Mouse (Mus musculus): ENCODE measurements around the gene Glul. TPM values are rescaled to one million over a fixed set of nuclear protein-coding genes. Genes with fewer than 3 reads are reported as not detected.

The Glul gene
- total and polyA plus RNA-seq, 3 experiments, result 22.6 to 49.1 (median 45.2) TPM

- Histone ChIP-seq H3K4me1 (ENCODE audit: control insufficient read depth in 1 of 2, insufficient read depth in 2 of 2) (peaks cover 0 to 10% of the 10 kb centered on the region in 2 experiments; a peak in 2 of 4 replicates), H3K4me2 (ENCODE audit: insufficient read depth, low read depth, poor library complexity, severe bottlenecking) (no peak overlapping the region), H3K79me2 (replicated peaks; ENCODE audit: control insufficient read depth, extremely low read depth, insufficient read depth, poor library complexity, severe bottlenecking) (no peaks in the 10 kb centered on the region), H3K4me3 (replicated peaks in 1 of 3; ENCODE audit: low read depth in 2 of 3, low read length in 2 of 3, poor library complexity in 1 of 3) (no peak overlapping the region), H3K9me3 (replicated peaks; ENCODE audit: low read length) (no peaks in the 10 kb centered on the region), H3K27ac (ENCODE audit: insufficient read depth, low read depth) (no peak overlapping the region), H3K36me3 (replicated peaks in 1 of 2; ENCODE audit: control insufficient read depth in 1 of 2, insufficient read depth in 1 of 2, low read length in 1 of 2) (peaks cover 0 to 12% of the 10 kb centered on the region in 2 experiments), H3K9ac (ENCODE audit: insufficient read depth, low read depth) (no peak overlapping the region), H3K27me3 (replicated peaks) (no peaks in the 10 kb centered on the region)
- TF ChIP-seq NRF1 (IDR thresholded peaks at IDR 0.05; ENCODE audit: low read depth, low read length) (no peak), SMC3 (IDR thresholded peaks at IDR 0.05; ENCODE audit: low read depth, low read length) (no peak), RCOR1 (conservative IDR thresholded peaks at IDR 0.05; ENCODE audit: low read depth, low read length) (no peak), USF2 (conservative IDR thresholded peaks at IDR 0.05; ENCODE audit: low read depth, low read length) (no peak), NELFE (IDR thresholded peaks at IDR 0.05; ENCODE audit: low read depth, low read length) (no peak), UBTF (IDR thresholded peaks at IDR 0.05; ENCODE audit: low read depth, low read length) (no peak), JUND (conservative IDR thresholded peaks at IDR 0.05; ENCODE audit: low read depth, low read length) (no peak), ZNF384 (IDR thresholded peaks at IDR 0.05; ENCODE audit: low read depth, low read length) (no peak), E2F4 (IDR thresholded peaks at IDR 0.05; ENCODE audit: insufficient replicate concordance, low read depth, low read length) (no peak), GABPA (IDR thresholded peaks at IDR 0.05; ENCODE audit: insufficient replicate concordance, low read depth, low read length) (no peak), CHD2 (IDR thresholded peaks at IDR 0.05; ENCODE audit: low read length) (no peak), MAX (IDR thresholded peaks at IDR 0.05; ENCODE audit: low read length) (no peak)
- dilution Hi-C loops (cut with MboI; ENCODE audit: extremely low pct_ligation_motif_present, extremely low pct_unique_long_range_greater_than_20kb, low sequenced_read_pairs) (no loop called here), in situ Hi-C loops (cut with MboI; ENCODE audit: low pct_ligation_motif_present, low pct_unique_long_range_greater_than_20kb, low sequenced_read_pairs) (no loop called here)
- DNase-seq (ENCODE audit: extremely low read depth), result no peak
Observed at GRCm38 (mm10) chr1:153913869-153914268, 14.1 kb downstream of the Glul start.

GRCm38 (mm10) chr1:153918521-153919206 lies 18.9 kb downstream of the Glul start:
- Histone ChIP-seq H3K4me3 (replicated peaks in 1 of 3; ENCODE audit: low read depth in 2 of 3, low read length in 2 of 3, poor library complexity in 1 of 3) (no peak overlapping the region), H3K79me2 (replicated peaks; ENCODE audit: control insufficient read depth, extremely low read depth, insufficient read depth, poor library complexity, severe bottlenecking) (no peaks in the 10 kb centered on the region), H3K27me3 (replicated peaks) (no peaks in the 10 kb centered on the region), H3K4me2 (ENCODE audit: insufficient read depth, low read depth, poor library complexity, severe bottlenecking) (no peak overlapping the region), H3K4me1 (ENCODE audit: control insufficient read depth in 1 of 2, insufficient read depth in 2 of 2) (peaks cover 0 to 11% of the 10 kb centered on the region in 2 experiments; a peak in 2 of 4 replicates), H3K36me3 (replicated peaks in 1 of 2; ENCODE audit: control insufficient read depth in 1 of 2, insufficient read depth in 1 of 2, low read length in 1 of 2) (no peaks in the 10 kb centered on the region), H3K27ac (ENCODE audit: insufficient read depth, low read depth) (no peak overlapping the region), H3K9ac (ENCODE audit: insufficient read depth, low read depth) (no peak overlapping the region), H3K9me3 (replicated peaks; ENCODE audit: low read length) (no peaks in the 10 kb centered on the region)
- TF ChIP-seq NELFE (IDR thresholded peaks at IDR 0.05; ENCODE audit: low read depth, low read length) (no peak), CHD2 (IDR thresholded peaks at IDR 0.05; ENCODE audit: low read length) (no peak), JUND (conservative IDR thresholded peaks at IDR 0.05; ENCODE audit: low read depth, low read length) (no peak), UBTF (IDR thresholded peaks at IDR 0.05; ENCODE audit: low read depth, low read length) (no peak), EP300 (IDR thresholded peaks at IDR 0.05; ENCODE audit: low read length) (no peak), SMC3 (IDR thresholded peaks at IDR 0.05; ENCODE audit: low read depth, low read length) (no peak), KAT2A (IDR thresholded peaks at IDR 0.05; ENCODE audit: insufficient replicate concordance, low read length) (no peak), TBP (conservative IDR thresholded peaks at IDR 0.05; ENCODE audit: low read depth, low read length) (no peak), MAZ (IDR thresholded peaks at IDR 0.05; ENCODE audit: low read depth, low read length) (no peak), TCF12 (IDR thresholded peaks at IDR 0.05; ENCODE audit: low read depth, low read length) (no peak), PAX5 (IDR thresholded peaks at IDR 0.05; ENCODE audit: low read length) (no peak), CTCF (conservative IDR thresholded peaks at IDR 0.05 in 1 of 2, IDR thresholded peaks at IDR 0.05 in 1 of 2; ENCODE audit: low read depth in 2 of 2, low read length in 2 of 2) (no peak), RAD21 (IDR thresholded peaks at IDR 0.05; ENCODE audit: low read depth, low read length) (no peak), SIN3A (IDR thresholded peaks at IDR 0.05; ENCODE audit: low read length) (no peak), IRF4 (IDR thresholded peaks at IDR 0.05; ENCODE audit: low read depth, low read length) (no peak), ZKSCAN1 (IDR thresholded peaks at IDR 0.05; ENCODE audit: borderline replicate concordance, low read depth, low read length) (no peak), CHD1 (IDR thresholded peaks at IDR 0.05; ENCODE audit: low read depth, low read length) (no peak), MEF2A (IDR thresholded peaks at IDR 0.05; ENCODE audit: borderline replicate concordance, low read depth, low read length) (no peak), NRF1 (IDR thresholded peaks at IDR 0.05; ENCODE audit: low read depth, low read length) (no peak)
- dilution Hi-C loops (cut with MboI; ENCODE audit: extremely low pct_ligation_motif_present, extremely low pct_unique_long_range_greater_than_20kb, low sequenced_read_pairs) (no loop called here), in situ Hi-C loops (cut with MboI; ENCODE audit: low pct_ligation_motif_present, low pct_unique_long_range_greater_than_20kb, low sequenced_read_pairs) (no loop called here)
- no peak for DNase-seq (ENCODE audit: extremely low read depth)
